Mouse (Mus musculus) intestine, postnatal 0 days (tissue): Measurements from ENCODE around the gene Col24a1. TPM values are rescaled to one million over a fixed set of nuclear protein-coding genes. Genes with fewer than 3 reads are reported as not detected.

ENCODE experiments used
- ATAC-seq: fragments of 200-750 bp; cut with Nextera tagmentation; 2 replicates; pipeline ENCODE4 v1.8.0; 2017; ENCODE audit warnings: mild to moderate bottlenecking, moderate TSS enrichment, moderate library complexity
- H3K27ac ChIP-seq: fragments of 300-500 bp; sonication (generic); 2 replicates; pipeline ENCODE4 v1.5.1; 2014; ENCODE audit warnings: mild to moderate bottlenecking, low read depth, low read length, moderate library complexity
- H3K27me3 ChIP-seq: fragments of 300-500 bp; sonication (generic); replicated peaks from 2 replicates; pipeline ENCODE4 v1.6.1; 2014; ENCODE audit warnings: low read length, mixed read lengths; ENCODE audit not compliant: control insufficient read depth, insufficient read depth
- H3K36me3 ChIP-seq: fragments of 300-500 bp; sonication (generic); 2 replicates; pipeline ENCODE4 v1.6.1; 2014; ENCODE audit warnings: mild to moderate bottlenecking, moderate library complexity; ENCODE audit not compliant: control insufficient read depth, insufficient read depth
- H3K4me1 ChIP-seq: fragments of 300-500 bp; sonication (generic); replicated peaks from 2 replicates; pipeline ENCODE4 v1.6.1; 2014; ENCODE audit warnings: antibody characterized with exemption, low read length, mixed read lengths; ENCODE audit not compliant: control insufficient read depth, insufficient read depth
- H3K4me2 ChIP-seq: fragments of 300-500 bp; sonication (generic); replicated peaks from 2 replicates; pipeline ENCODE4 v1.6.1; 2014; ENCODE audit warnings: low read depth, mild to moderate bottlenecking, moderate library complexity
- H3K4me3 ChIP-seq: fragments of 300-500 bp; sonication (generic); 2 replicates; pipeline ENCODE4 v1.5.1; 2014; ENCODE audit warnings: low read depth, low read length
- H3K9ac ChIP-seq: fragments of 300-500 bp; sonication (generic); 2 replicates; pipeline ENCODE4 v1.6.1; 2014; ENCODE audit warnings: mild to moderate bottlenecking, low read depth, low read length
- H3K9me3 ChIP-seq: fragments of 300-500 bp; sonication (generic); 2 replicates; pipeline ENCODE4 v1.6.1; 2016; ENCODE audit warnings: mixed run types; ENCODE audit not compliant: control insufficient read depth
- CTCF ChIP-seq: sonication (generic); IDR thresholded peaks from 2 replicates; pipeline ENCODE4 v1.5.1; 2016; ENCODE audit warnings: low read depth, mild to moderate bottlenecking, control low read depth, antibody characterized with exemption, moderate library complexity
- WGBS: fragments of 180-500 bp; shearing (Covaris S2); extraction: QIAGEN DNeasy Blood & Tissue Kit; methylation state at CpG from one replicate; pipeline ENCODE4 v1.1.7; 2014; 5-methylcytosine and 5-hydroxymethylcytosine counted together
- polyA plus RNA-seq: library from polyadenylated mRNA; unstranded; fragments of >200 nt; fragmentation: Nextera tagmentation; extraction: Ambion mirVana; gene quantifications from 2 replicates; pipeline ENCODE4 v1.2.1, GENCODE M21; 2015

Gene Col24a1
- polyA plus RNA-seq, 1 experiment from 2014 or later = 1.9 TPM

DNA sequence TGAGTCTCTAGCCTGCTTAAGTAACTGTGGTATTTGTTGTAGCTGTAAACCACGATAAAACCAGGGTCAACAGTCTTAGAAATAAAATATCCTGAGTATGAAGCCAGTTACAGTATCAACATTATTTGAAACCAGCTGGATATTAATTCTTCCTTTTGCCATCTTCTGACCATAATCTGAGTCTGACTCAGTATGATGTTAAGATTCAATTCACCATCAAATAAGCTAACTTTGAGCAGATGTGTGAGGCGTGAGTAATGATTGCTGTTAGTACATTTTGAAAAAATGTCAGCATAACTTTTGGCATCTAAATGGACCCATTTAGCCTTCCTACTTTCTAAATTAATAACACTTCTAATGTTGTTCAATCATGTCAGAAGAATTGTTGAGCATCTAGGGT, 230.0 kb downstream of the Col24a1 start:
- no peak overlapping the region for H3K4me3 ChIP-seq
- no peaks in the 10 kb centered on the region for H3K4me1 ChIP-seq
- ATAC-seq = no peak
- H3K9me3 ChIP-seq = no peaks in the 10 kb centered on the region
- H3K27me3 ChIP-seq = no peaks in the 10 kb centered on the region
- H3K27ac ChIP-seq = no peak overlapping the region
- WGBS = 68% methylated on average over 2 of the region's 2 CpGs
- TF ChIP-seq CTCF = no peak
- no peaks in the 10 kb centered on the region for H3K36me3 ChIP-seq
- no peak overlapping the region for H3K4me2 ChIP-seq
- H3K9ac ChIP-seq = no peak overlapping the region

DNA sequence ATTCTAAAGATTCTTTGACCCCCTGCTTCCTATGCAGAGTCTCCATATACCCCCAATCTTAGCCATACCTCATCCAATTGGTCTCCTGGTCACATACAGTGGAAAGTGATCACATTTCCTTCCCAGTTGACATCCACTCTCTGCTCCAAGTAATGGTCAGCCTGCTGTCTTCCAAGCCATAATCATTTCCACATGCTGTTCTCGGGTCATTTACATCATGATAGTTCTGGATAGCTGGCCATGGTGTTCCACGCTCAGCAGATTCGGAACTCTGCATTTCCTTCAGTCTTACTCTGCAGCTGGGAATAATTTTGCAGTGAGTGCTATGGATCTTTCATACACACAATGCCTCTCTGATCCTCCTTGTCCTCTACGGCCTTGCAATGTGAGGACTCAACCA, 233.0 kb downstream of the Col24a1 start:
- H3K4me1 ChIP-seq = no peaks in the 10 kb centered on the region
- H3K27me3 ChIP-seq = no peaks in the 10 kb centered on the region
- no peak overlapping the region for H3K9ac ChIP-seq
- H3K36me3 ChIP-seq = no peaks in the 10 kb centered on the region
- no peak overlapping the region for H3K27ac ChIP-seq
- WGBS = 95% methylated on average over 4 of the region's 4 CpGs
- no peaks in the 10 kb centered on the region for H3K9me3 ChIP-seq
- ATAC-seq = no peak
- no peak overlapping the region for H3K4me3 ChIP-seq
- TF ChIP-seq CTCF = no peak
- no peak overlapping the region for H3K4me2 ChIP-seq

DNA sequence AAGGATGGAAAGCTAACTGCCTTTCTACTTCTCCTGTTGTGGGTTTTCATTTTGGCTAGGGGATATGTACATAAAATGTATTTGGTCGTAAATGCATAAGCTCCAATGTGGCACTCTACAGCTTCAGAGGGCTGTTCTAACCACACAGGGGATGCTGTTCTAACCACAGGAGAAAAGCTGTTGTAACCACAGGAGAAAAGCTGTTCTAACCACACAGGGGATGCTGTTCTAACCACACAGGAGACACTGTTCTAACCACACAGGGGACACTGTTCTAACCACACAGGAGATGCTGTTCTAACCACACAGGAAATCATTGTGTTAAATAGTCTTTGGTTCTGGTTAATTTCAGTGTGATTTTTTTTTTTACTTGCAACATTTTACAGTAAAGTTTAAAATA, 245.6 kb downstream of the Col24a1 start:
- H3K4me2 ChIP-seq = no peak overlapping the region
- no peak overlapping the region for H3K4me3 ChIP-seq
- H3K9me3 ChIP-seq = no peaks in the 10 kb centered on the region
- H3K27ac ChIP-seq = no peak overlapping the region
- no peak overlapping the region for H3K9ac ChIP-seq
- H3K4me1 ChIP-seq = no peaks in the 10 kb centered on the region
- no peak for TF ChIP-seq CTCF
- H3K27me3 ChIP-seq = no peaks in the 10 kb centered on the region
- H3K36me3 ChIP-seq = no peaks in the 10 kb centered on the region
- no peak for ATAC-seq
- WGBS = 86% methylated on average over 1 of the region's 1 CpGs

DNA sequence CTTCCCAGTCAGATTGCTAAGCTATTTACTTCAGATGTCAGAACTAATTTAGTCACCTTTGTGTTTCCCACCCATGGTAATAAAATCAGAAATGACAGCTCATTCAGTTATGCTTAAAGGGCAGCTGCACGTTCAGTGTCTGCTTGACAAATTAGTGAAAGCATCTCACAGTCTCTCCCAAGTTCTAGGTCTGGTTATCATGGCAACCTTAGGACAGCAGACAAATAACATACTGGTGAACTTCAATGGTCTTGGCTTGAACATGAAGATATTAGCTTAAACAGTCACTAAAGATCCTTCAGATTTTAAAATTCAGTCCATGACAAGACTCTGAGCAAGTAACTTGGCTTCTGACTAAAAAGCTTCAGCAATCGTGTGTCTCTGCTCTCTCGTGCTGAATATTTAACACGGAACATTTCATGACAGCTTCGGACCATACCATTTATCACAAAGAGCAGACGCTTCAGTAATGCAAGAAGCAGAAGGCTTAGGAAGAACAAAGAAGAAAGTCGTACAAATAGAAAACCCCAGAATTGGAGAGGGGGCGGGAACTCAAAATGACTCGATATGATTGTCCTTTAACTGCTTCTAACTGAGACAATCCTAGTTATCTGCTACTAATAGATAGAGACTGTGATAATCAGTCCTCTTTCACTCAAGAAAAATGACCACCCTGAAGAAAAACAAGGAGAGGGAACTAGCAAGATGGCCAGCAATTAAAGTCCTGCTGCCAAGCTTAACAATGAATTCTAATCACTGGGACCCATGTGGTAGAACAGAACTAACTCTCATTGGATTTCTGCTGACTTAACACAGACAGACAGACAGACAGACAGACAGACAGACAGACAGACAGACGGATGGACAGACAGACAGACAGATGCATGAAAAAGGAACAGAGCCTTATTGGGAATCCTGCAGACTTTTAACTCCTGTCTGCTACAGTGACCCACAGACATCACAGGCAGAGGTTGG, 256.5 kb downstream of the Col24a1 start:
- no peak for TF ChIP-seq CTCF
- H3K4me2 ChIP-seq = no peak overlapping the region
- H3K9me3 ChIP-seq = no peaks in the 10 kb centered on the region
- H3K4me3 ChIP-seq = no peak overlapping the region
- H3K9ac ChIP-seq = no peak overlapping the region
- no peaks in the 10 kb centered on the region for H3K4me1 ChIP-seq
- ATAC-seq = no peak
- no peaks in the 10 kb centered on the region for H3K36me3 ChIP-seq
- WGBS = 71% methylated on average over 10 of the region's 10 CpGs
- H3K27me3 ChIP-seq = no peaks in the 10 kb centered on the region
- H3K27ac ChIP-seq = no peak overlapping the region

DNA sequence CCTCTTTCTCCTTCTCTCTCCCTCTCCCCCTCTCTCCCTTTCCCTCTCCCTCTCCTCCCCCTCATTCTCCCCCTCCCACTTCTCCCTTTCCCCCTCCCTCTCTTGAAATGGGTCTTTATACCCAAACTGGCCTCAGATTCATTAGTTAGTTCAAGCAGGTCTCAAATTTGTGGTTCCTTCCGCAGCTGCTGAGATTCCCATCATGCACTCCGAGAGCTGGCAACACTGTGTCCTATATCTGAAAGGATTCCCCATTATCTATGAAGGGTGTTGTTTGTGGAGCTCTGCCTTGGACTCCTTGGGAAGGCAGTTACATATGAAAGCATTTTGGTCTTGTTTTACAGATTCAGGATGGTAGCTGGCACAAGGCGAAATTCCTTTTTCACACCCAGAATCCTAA, 257.9 kb downstream of the Col24a1 start:
- Histone ChIP-seq H3K36me3 (no peaks in the 10 kb centered on the region), H3K9ac (no peak overlapping the region), H3K4me3 (no peak overlapping the region), H3K4me2 (no peak overlapping the region), H3K9me3 (no peaks in the 10 kb centered on the region), H3K27me3 (no peaks in the 10 kb centered on the region), H3K27ac (no peak overlapping the region), H3K4me1 (no peaks in the 10 kb centered on the region)
- no peak for TF ChIP-seq CTCF
- no peak for ATAC-seq
- WGBS = 81% methylated on average over 3 of the region's 3 CpGs

DNA sequence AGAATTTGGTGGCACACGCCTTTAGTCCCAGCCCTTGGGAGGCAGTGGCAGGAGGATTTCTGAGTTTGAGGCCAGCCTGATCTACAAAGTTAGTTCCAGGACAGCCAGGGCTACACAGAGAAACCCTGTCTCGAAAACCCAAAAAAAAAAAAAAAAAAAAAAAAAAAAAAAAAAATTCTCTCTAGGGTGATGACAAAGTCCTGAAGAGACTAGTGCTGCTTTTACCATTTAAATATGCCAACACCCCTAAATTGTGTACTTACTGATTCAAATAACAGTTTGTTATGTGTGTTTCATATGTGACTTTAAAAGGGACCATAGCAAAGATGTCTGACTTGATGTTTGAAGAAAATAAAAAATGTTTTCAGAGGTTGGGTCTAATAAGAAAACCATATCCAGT, 262.1 kb downstream of the Col24a1 start:
- Histone ChIP-seq H3K9ac (no peak overlapping the region), H3K27me3 (no peaks in the 10 kb centered on the region), H3K27ac (no peak overlapping the region), H3K9me3 (no peaks in the 10 kb centered on the region), H3K4me3 (no peak overlapping the region), H3K4me2 (no peak overlapping the region), H3K36me3 (no peaks in the 10 kb centered on the region), H3K4me1 (no peaks in the 10 kb centered on the region)
- 86% methylated on average over 2 of the region's 2 CpGs for WGBS
- no peak for ATAC-seq
- TF ChIP-seq CTCF = no peak
